Mouse (Mus musculus) G1E (cell line): ENCODE data around the gene Pld1. TPM values are rescaled to one million over a fixed set of nuclear protein-coding genes. Genes with fewer than 3 reads are reported as not detected.

Experiments used
- ATAC-seq: 2 replicates; pipeline ENCODE4 v1.8.0; 2016; ENCODE audit warnings: mild to moderate bottlenecking; ENCODE audit not compliant: insufficient number of reproducible peaks, poor library complexity, low FRiP score, severe bottlenecking; ENCODE audit errors: extremely low read depth
- DNase-seq: peaks from one replicate; pipeline ENCODE4 v3.0.0; 2012; ENCODE audit warnings: low spot score
- H3K27me3 ChIP-seq: 2 replicates; pipeline ENCODE4 v1.6.1; 2012; ENCODE audit warnings: mild to moderate bottlenecking, low read length, inconsistent platforms; ENCODE audit not compliant: insufficient read depth
- H3K36me3 ChIP-seq: replicated peaks from 2 replicates; pipeline ENCODE3; 2012; ENCODE audit warnings: mild to moderate bottlenecking, inconsistent platforms
- H3K4me1 ChIP-seq: 2 replicates; pipeline ENCODE4 v1.6.1; 2012; ENCODE audit warnings: low read depth, low read length, inconsistent platforms, mixed read lengths; ENCODE audit not compliant: insufficient read depth
- H3K4me3 ChIP-seq: 2 replicates; pipeline ENCODE4 v1.5.1; 2012; ENCODE audit warnings: low read depth, mild to moderate bottlenecking, inconsistent platforms, low read length, moderate library complexity, mixed read lengths
- H3K9me3 ChIP-seq: replicated peaks from 2 replicates; pipeline ENCODE4 v1.6.1; 2012; ENCODE audit warnings: inconsistent platforms
- CTCF ChIP-seq: IDR thresholded peaks from 2 replicates; pipeline ENCODE4 v1.5.1; 2012; ENCODE audit warnings: low read depth, low read length, inconsistent platforms, mixed read lengths
- GATA1 ChIP-seq: IDR thresholded peaks from 2 replicates; pipeline ENCODE4 v1.6.1; 2012; ENCODE audit warnings: borderline replicate concordance, low read length, inconsistent platforms, mixed read lengths
- GATA2 ChIP-seq: IDR thresholded peaks from 2 replicates; pipeline ENCODE4 v1.6.1; 2012; ENCODE audit warnings: low read depth, low read length, inconsistent platforms, borderline replicate concordance
- POLR2AphosphoS5 ChIP-seq: IDR thresholded peaks from 2 replicates; pipeline ENCODE4 v1.6.1; 2012; ENCODE audit warnings: low read depth, low read length, inconsistent platforms; ENCODE audit not compliant: insufficient replicate concordance
- TAL1 ChIP-seq: conservative IDR thresholded peaks from 2 replicates; pipeline ENCODE4 v1.6.1; 2012; ENCODE audit warnings: low read depth, low read length, inconsistent platforms, mixed read lengths
- polyA plus RNA-seq: library from polyadenylated mRNA; stranded (reverse); fragments of >175 nt; gene quantifications from 2 replicates; pipeline ENCODE4 v1.2.3, GENCODE M21; 2012
- total RNA-seq, 2 experiments: library from RNA; stranded (forward) in 1 of 2; stranded (reverse) in 1 of 2; fragments of 200-1000 nt in 1 of 2; fragments of >200 nt in 1 of 2; fragmentation: Nextera tagmentation in 1 of 2; gene quantifications; 2 replicates each; pipeline ENCODE4 v1.2.3; 2014 to 2017

Pld1 gene
- total and polyA plus RNA-seq, 3 experiments = 0.38 to 0.82 TPM; not detected in 1

DNA sequence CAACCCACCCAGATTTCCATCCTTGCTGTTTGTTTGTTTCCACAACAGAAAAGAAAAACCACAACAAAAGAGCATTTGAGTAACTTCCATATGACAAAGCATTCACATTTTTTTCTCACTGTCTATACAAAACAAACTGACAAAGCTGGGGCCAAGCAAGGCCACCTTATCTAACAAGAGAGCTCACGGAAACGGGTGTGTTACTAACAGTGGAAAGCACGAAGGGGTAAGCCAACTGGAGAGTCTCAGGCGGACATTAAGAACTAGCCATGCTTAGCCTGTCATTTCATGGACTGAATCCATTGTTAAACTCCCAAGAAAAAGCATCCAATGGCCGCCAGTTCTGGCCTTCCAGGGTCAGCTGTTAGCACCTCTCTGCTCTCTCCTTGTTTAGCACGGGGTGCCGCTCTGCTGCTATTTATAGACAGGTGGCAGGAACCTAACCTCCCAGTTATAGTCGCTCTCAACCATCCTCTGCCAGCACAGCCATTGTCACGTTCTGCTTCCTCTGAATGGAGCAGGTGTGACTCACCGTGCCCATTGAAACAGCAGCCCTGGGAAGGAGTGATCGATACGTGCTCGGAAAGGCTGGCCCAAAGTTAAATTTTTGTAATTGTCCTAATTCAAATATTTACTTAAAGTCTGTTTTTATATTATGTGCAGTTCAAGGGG lies 33.7 kb upstream of the Pld1 start:
- TF ChIP-seq POLR2AphosphoS5 (no peak), TAL1 (no peak), GATA2 (no peak)
- DNase-seq (no peak), ATAC-seq (no peak)
- Histone ChIP-seq H3K36me3 (no peaks in the 10 kb centered on the region), H3K9me3 (no peaks in the 10 kb centered on the region), H3K27me3 (no peaks in the 10 kb centered on the region), H3K4me3 (no peak overlapping the region), H3K4me1 (no peaks in the 10 kb centered on the region)

DNA sequence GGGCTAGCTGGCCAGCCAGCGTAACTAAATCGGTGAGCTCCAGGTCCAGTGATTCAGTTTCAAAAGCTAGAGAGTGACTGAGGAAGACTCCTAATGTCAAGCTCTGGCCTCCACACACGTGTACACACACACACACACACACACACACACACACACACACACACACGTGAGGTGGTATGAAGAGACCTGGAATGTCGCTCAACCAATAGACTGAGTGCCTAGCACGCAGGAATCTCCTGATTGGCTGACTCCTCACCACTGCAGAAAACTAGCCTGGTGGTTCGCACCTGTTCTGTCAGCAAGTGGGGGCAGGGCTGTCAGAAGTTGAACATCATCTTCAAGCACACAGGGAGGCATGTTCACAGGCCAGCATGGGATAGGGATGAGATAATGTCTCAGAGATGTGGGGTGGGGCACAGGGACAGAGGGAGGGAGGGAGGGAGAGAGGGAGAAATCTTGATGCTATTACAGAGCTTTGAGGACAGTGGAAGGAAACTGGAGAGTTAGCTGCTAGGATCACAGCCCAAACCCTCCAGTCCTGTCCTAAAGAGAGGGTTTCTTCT lies 31.8 kb upstream of the Pld1 start:
- H3K4me3 ChIP-seq = no peak overlapping the region
- no peaks in the 10 kb centered on the region for H3K27me3 ChIP-seq
- DNase-seq (no peak), ATAC-seq (no peak)
- H3K36me3 ChIP-seq = no peaks in the 10 kb centered on the region
- H3K9me3 ChIP-seq = no peaks in the 10 kb centered on the region
- TF ChIP-seq TAL1 (no peak), GATA1 (no peak), GATA2 (no peak), CTCF (no peak), POLR2AphosphoS5 (no peak)
- H3K4me1 ChIP-seq = no peaks in the 10 kb centered on the region

DNA sequence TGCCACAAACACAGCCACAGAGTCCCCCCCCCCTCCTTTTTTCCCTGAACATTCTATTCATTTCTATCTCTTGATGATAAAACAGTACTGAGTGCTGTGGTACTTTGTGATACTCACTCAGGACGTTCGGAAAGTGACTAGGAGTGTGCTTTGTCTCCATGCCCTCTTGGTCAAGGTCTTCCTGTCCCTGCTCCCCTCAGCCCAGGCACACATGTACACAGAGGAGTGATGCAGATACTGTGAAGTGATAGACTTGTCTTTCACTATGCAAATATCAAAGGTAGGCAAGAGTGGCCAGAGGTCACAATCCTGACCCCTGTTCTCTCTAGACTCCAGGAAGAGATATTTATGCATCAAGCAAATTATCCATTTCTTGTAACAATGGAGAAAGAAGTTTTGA lies 31.2 kb upstream of the Pld1 start:
- Histone ChIP-seq H3K4me3 (no peak overlapping the region), H3K36me3 (no peaks in the 10 kb centered on the region), H3K9me3 (no peaks in the 10 kb centered on the region), H3K4me1 (no peaks in the 10 kb centered on the region), H3K27me3 (no peaks in the 10 kb centered on the region)
- no peak for TF ChIP-seq POLR2AphosphoS5
- no peak for TF ChIP-seq TAL1
- TF ChIP-seq GATA2 = no peak
- TF ChIP-seq CTCF = no peak
- no peak for TF ChIP-seq GATA1
- ATAC-seq = no peak
- no peak for DNase-seq

DNA sequence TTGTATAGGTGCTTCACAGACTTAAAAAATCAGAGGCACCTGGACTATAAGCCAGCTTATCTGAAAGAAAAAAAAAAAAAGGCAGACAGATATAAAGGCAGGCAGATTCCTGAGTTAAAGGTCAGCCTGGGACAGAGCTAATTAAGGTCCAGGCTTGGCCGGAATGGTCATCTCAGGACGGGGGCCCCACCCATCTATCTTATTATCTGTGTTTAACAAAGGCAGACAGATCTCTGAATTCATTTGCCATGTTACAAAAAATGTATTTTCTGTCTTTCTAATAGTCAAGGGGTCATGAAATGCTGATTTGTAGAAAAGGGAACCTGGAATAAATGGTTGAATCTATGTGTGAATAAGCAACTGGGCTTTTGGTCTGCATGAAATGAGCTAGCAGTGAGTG lies 30.2 kb upstream of the Pld1 start:
- no peaks in the 10 kb centered on the region for H3K9me3 ChIP-seq
- no peak for TF ChIP-seq TAL1
- TF ChIP-seq GATA1 = no peak
- no peak for TF ChIP-seq POLR2AphosphoS5
- no peak for TF ChIP-seq GATA2
- TF ChIP-seq CTCF = no peak
- H3K36me3 ChIP-seq = no peaks in the 10 kb centered on the region
- no peak for DNase-seq
- no peak overlapping the region for H3K4me3 ChIP-seq
- no peak for ATAC-seq
- H3K27me3 ChIP-seq = no peaks in the 10 kb centered on the region
- no peaks in the 10 kb centered on the region for H3K4me1 ChIP-seq

DNA sequence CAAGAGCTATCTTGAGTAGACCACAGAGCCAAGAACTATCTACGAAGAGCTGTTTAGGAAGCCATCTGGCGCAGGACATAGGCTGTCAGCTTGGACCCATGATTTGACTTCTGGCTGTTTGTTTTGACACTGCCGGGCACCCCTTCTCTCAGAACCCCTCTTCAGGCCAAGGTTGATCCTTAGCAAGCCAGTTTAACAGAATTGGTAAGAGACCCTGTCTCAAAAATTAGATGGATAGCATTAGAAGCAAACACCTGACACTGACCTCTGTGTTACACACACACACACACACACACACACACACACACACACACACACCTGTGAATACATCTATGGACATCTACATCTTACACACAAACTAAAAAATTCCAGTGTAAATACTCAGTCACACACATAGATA lies 29.5 kb upstream of the Pld1 start:
- Histone ChIP-seq H3K4me3 (no peak overlapping the region), H3K4me1 (no peaks in the 10 kb centered on the region), H3K9me3 (no peaks in the 10 kb centered on the region), H3K27me3 (no peaks in the 10 kb centered on the region), H3K36me3 (no peaks in the 10 kb centered on the region)
- no peak for TF ChIP-seq GATA2
- TF ChIP-seq GATA1 = no peak
- no peak for TF ChIP-seq POLR2AphosphoS5
- no peak for TF ChIP-seq CTCF
- no peak for TF ChIP-seq TAL1
- ATAC-seq (no peak), DNase-seq (no peak)

DNA sequence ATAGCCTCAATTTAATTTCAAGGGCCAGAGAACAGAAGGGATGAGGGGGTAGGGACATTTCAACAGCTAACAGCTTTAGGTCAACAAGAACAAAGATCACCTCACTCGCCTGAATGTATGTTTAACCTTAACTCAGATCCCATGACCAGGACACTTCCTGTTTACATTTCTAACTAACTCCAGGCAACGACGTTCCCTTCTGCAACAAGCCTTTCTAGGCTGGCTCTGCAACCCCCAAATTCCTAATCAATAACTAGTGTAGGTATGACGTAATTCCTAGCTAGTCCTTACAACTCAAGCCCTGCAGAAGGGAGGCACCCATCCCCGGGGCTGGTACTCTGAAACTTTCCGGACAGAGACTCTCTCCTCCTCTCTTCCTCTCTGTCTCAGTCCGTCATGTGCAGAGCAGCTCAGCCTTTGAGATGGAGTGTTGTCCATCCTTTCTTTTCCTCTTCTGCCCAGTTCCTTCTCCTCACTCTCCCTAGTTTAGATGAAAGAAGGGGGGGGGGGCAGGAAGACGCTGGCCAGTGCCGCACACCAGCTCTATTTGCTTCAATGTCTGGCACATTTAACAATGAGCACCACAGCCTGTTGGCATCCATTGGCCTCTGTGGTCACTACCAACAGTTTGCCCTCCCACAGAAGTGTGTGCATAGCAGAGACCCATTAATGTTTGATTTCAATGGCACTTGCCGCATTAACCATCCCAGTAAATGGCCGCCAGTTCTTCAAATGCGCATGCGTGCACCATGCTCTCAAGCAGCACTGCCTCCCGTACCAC lies 19.6 kb upstream of the Pld1 start:
- Histone ChIP-seq H3K4me3 (no peak overlapping the region), H3K4me1 (no peaks in the 10 kb centered on the region), H3K9me3 (no peaks in the 10 kb centered on the region), H3K27me3 (no peaks in the 10 kb centered on the region), H3K36me3 (no peaks in the 10 kb centered on the region)
- DNase-seq (no peak), ATAC-seq (no peak)
- TF ChIP-seq TAL1 = no peak
- no peak for TF ChIP-seq POLR2AphosphoS5
- no peak for TF ChIP-seq CTCF
- no peak for TF ChIP-seq GATA1
- no peak for TF ChIP-seq GATA2
